Mouse (Mus musculus) bone marrow, adult 2 months (tissue): ENCODE measurements around the gene Clcc1.

Experiments
- CTCF ChIP-seq: fragments of 200-500 bp; IDR thresholded peaks from 2 replicates; pipeline ENCODE4 v1.5.1; 2011; ENCODE audit warnings: low read length, control low read depth; ENCODE audit not compliant: control insufficient read depth, insufficient read depth
- POLR2A ChIP-seq: fragments of 200-500 bp; IDR thresholded peaks from 2 replicates; pipeline ENCODE4 v1.6.1; 2011; ENCODE audit warnings: low read depth, mild to moderate bottlenecking, control low read depth, low read length, borderline replicate concordance; ENCODE audit not compliant: control insufficient read depth

DNA sequence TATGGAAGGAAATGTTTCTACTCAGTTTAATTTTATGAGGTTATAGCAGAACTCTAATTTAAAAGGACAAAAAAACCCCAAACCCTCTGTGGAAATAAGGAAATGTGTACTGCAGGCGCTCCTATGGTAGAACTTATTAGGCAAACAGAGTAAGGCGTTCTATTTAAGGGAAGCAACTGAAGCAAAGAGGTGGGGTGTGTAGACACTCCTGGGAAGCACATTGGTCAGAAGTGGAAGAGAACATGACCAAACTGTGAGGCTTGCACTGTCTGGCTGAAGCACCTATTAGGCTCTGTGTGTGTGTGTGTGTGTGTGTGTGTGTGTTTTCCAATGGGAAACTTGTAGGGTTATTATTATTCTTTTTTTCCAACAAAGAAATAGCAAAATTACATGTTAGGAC is 65.6 kb downstream of the Clcc1 start:
- TF ChIP-seq CTCF (no peak), POLR2A (no peak)
